Mouse (Mus musculus) heart, embryonic 12.5 days (tissue): ENCODE data around the gene Ctc1. TPM values are rescaled to one million over a fixed set of nuclear protein-coding genes. Genes with fewer than 3 reads are reported as not detected.

Source experiments
- ATAC-seq: fragments of 200-750 bp; cut with Nextera tagmentation; 2 replicates; pipeline ENCODE4 v1.8.0; 2017; ENCODE audit warnings: moderate TSS enrichment, moderate library complexity; ENCODE audit not compliant: insufficient number of reproducible peaks, low FRiP score
- H3K27ac ChIP-seq: fragments of 300-500 bp; sonication (generic); 2 replicates; pipeline ENCODE4 v1.5.1; 2016; ENCODE audit warnings: mild to moderate bottlenecking, moderate library complexity; ENCODE audit not compliant: poor library complexity, severe bottlenecking
- H3K27me3 ChIP-seq: fragments of 300-500 bp; sonication (generic); replicated peaks from 2 replicates; pipeline ENCODE4 v1.6.1; 2016; ENCODE audit warnings: mild to moderate bottlenecking, moderate library complexity
- H3K36me3 ChIP-seq: fragments of 300-500 bp; sonication (generic); 2 replicates; pipeline ENCODE4 v1.6.1; 2016; ENCODE audit warnings: mild to moderate bottlenecking, moderate library complexity
- H3K4me1 ChIP-seq: fragments of 300-500 bp; sonication (generic); replicated peaks from 2 replicates; pipeline ENCODE4 v1.6.1; 2016; ENCODE audit warnings: mild to moderate bottlenecking
- H3K4me2 ChIP-seq: fragments of 300-500 bp; sonication (generic); 2 replicates; pipeline ENCODE4 v1.6.1; 2016; ENCODE audit warnings: mild to moderate bottlenecking, moderate library complexity
- H3K4me3 ChIP-seq: fragments of 300-500 bp; sonication (generic); 2 replicates; pipeline ENCODE4 v1.5.1; 2016; ENCODE audit warnings: mild to moderate bottlenecking
- H3K9ac ChIP-seq: fragments of 300-500 bp; sonication (generic); 2 replicates; pipeline ENCODE4 v1.6.1; 2016; ENCODE audit warnings: mild to moderate bottlenecking, moderate library complexity
- H3K9me3 ChIP-seq: fragments of 300-500 bp; sonication (generic); replicated peaks from 2 replicates; pipeline ENCODE4 v1.6.1; 2016; ENCODE audit warnings: mild to moderate bottlenecking, moderate library complexity
- WGBS: fragments of 180-500 bp; shearing (Covaris S2); methylation state at CpG from one replicate; pipeline ENCODE4 v1.1.7; 2016; 5-methylcytosine and 5-hydroxymethylcytosine counted together
- polyA plus RNA-seq: library from polyadenylated mRNA; unstranded; fragments of >200 nt; fragmentation: Nextera tagmentation; extraction: Ambion mirVana; gene quantifications from 2 replicates; pipeline ENCODE4 v1.2.1, GENCODE M21; 2016

Ctc1 gene
- polyA plus RNA-seq, 1 experiment from 2014 or later = 60.8 TPM

DNA sequence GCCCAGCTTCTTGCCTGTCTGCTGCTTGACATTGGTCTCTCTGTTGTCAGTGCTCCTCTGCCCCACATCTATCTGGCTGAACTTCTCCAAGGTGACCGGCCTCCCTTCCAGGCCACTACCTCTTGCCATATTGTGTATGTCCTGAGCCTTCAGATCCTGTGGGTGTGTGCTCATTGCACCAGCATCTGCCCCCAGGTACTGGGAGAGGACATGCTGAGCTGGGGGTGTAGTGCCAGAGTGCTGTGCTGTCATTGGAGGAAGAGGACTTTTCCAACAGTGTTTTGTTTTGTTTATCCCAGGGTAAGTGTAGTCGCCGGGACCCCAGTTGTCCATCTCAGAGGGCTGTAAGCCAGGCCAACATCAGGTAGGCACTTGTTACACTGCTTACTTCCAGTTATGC lies 18.9 kb downstream of the Ctc1 start:
- Histone ChIP-seq H3K36me3 (peaks cover 67% of the 10 kb centered on the region), H3K4me2 (no peak overlapping the region), H3K4me3 (no peak overlapping the region), H3K9ac (no peak overlapping the region), H3K9me3 (no peaks in the 10 kb centered on the region), H3K27me3 (no peaks in the 10 kb centered on the region), H3K4me1 (peaks cover 27% of the 10 kb centered on the region), H3K27ac (no peak overlapping the region)
- no peak for ATAC-seq
- WGBS = 91% methylated on average over 3 of the region's 3 CpGs

DNA sequence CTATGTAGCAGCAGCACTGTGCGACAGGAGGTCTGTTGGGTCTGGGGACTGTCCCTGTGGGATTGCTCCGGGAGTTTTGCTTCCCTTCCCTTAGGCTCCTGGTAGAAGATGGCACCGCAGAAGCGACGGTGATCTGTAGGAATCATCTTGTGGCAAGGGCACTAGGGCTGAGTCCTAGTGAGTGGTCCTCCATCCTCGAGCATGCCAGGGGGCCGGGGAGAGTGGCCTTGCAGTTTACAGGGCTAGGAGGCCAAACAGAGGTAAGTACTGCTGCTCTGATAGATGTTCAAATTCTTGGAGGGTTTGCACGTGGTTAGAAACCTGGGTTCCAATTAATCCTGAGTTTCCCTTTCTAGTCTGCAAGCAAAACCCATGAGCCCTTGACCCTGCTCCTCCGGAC lies 19.7 kb downstream of the Ctc1 start:
- Histone ChIP-seq H3K4me2 (peak overlapping the region; percentile 68; the same call in 1 of the 2 replicates), H3K4me1 (peaks cover 27% of the 10 kb centered on the region), H3K9ac (no peak overlapping the region), H3K27me3 (no peaks in the 10 kb centered on the region), H3K36me3 (peaks cover 58% of the 10 kb centered on the region), H3K27ac (no peak overlapping the region), H3K9me3 (no peaks in the 10 kb centered on the region), H3K4me3 (peak overlapping the region; percentile 10; the same call in 1 of the 2 replicates)
- no peak for ATAC-seq
- 84% methylated on average over 9 of the region's 9 CpGs for WGBS

GRCm38 (mm10) chr11:69035849-69036248 lies 20.1 kb downstream of the Ctc1 start:
- Histone ChIP-seq H3K4me2 (peak overlapping the region; percentile 68), H3K27me3 (no peaks in the 10 kb centered on the region), H3K4me1 (peaks cover 27% of the 10 kb centered on the region), H3K4me3 (peak overlapping the region; percentile 10; the same call in 1 of the 2 replicates), H3K36me3 (peaks cover 54% of the 10 kb centered on the region), H3K27ac (peak overlapping the region; percentile 30; the same call in 1 of the 2 replicates), H3K9me3 (no peaks in the 10 kb centered on the region), H3K9ac (no peak overlapping the region)
- ATAC-seq = 0 out of 2 replicates have a peak, but pooled peaks have one; percentile 15
- WGBS = 6% methylated on average over 8 of the region's 8 CpGs

DNA sequence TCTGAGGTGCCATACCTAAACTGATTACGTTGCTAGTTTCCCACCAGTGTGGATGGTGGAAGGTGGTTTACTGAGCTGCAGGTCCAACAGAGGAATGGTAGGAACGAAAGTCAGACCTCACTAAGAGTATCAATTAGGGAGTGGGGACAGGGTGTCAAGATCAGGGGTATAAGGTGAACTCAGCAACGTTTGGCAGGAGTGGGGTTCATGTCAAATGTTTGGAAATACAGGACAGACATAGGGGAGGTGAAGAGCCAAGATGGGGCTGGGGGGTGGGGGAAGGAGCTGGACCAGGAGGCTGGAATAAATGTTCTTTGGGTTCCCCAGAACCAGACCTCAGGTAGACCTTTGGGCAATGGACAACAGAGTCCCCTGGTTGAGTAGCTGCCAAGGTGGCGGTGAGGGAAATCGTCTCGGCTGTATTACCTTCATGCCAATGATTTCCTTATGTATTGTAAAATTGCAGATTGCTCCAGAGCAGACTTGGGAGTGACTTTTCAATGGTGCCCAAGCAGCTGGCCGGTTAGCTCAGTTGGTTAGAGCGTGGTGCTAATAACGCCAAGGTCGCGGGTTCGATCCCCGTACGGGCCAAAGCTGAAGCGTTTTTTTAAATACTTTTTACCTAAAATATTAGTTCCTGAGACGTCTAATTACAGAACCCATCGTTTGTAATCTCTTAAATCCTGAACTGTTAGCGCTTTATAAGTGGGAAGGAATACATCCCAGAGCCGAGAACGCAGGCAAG lies 20.9 kb downstream of the Ctc1 start:
- no peaks in the 10 kb centered on the region for H3K27me3 ChIP-seq
- WGBS = 10% methylated on average over 20 of the region's 20 CpGs
- H3K36me3 ChIP-seq = peaks cover 46% of the 10 kb centered on the region
- no peaks in the 10 kb centered on the region for H3K9me3 ChIP-seq
- peak overlapping the region; percentile 58 for H3K27ac ChIP-seq
- H3K4me1 ChIP-seq = peaks cover 27% of the 10 kb centered on the region
- H3K4me2 ChIP-seq = peak overlapping the region; percentile 68
- ATAC-seq = 0 out of 2 replicates have a peak, but pooled peaks have one; percentile 27
- peak overlapping the region; percentile 61 for H3K4me3 ChIP-seq
- H3K9ac ChIP-seq = peak overlapping the region; percentile 70

DNA sequence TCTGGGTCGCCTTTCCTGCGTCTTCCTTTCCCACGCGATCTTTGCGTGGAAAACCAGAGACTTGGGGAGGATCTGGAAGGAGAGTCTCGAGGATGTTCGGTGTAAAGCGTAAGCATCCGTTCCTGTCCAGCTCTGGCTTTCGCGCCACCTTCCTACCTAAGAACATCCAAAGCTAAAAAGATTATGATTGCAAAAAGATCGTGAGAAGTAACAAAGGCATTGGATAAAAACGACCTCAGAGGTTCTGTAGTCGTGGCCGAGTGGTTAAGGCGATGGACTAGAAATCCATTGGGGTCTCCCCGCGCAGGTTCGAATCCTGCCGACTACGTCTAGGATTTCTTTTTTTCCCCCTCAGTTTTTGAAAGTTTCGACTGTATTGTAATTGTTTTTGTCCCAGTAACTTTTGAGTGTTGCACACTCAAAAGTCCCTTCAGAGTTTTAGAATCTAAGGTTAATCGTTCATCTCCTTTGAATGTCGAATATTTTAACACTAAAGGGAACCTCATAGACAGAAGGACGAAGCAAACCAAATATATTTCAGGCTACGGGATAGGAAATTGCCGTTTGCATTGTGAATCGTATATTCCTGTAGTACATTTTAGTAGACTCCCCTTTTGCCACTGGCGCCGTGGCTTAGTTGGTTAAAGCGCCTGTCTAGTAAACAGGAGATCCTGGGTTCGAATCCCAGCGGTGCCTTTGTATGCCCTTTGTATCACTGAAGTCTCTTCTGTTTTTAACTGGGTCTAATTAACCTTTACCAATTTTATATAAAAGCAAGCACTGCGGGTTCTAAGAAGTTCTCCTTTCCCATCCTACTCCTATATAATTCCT lies 21.7 kb downstream of the Ctc1 start:
- ATAC-seq = peak; percentile 46

GRCm38 (mm10) chr11:69038173-69038572 lies 22.5 kb downstream of the Ctc1 start:
- Histone ChIP-seq H3K27me3 (no peaks in the 10 kb centered on the region), H3K4me2 (no peak overlapping the region), H3K9ac (no peak overlapping the region), H3K27ac (no peak overlapping the region), H3K4me3 (no peak overlapping the region), H3K9me3 (no peaks in the 10 kb centered on the region), H3K36me3 (peaks cover 32% of the 10 kb centered on the region), H3K4me1 (peaks cover 27% of the 10 kb centered on the region)
- 76% methylated on average over 5 of the region's 5 CpGs for WGBS
- ATAC-seq = no peak

More for the DNA sequence above, 21.7 kb downstream of the Ctc1 start:
- H3K4me2 ChIP-seq = peak overlapping the region; percentile 68
- H3K9me3 ChIP-seq = no peaks in the 10 kb centered on the region
- WGBS = 1% methylated on average over 34 of the region's 34 CpGs
- peak overlapping the region; percentile 61 for H3K4me3 ChIP-seq
- peaks cover 40% of the 10 kb centered on the region for H3K36me3 ChIP-seq
- H3K27me3 ChIP-seq = no peaks in the 10 kb centered on the region
- H3K4me1 ChIP-seq = peaks cover 27% of the 10 kb centered on the region
- H3K9ac ChIP-seq = peak overlapping the region; percentile 70
- peak overlapping the region; percentile 58; the same call in 1 of the 2 replicates for H3K27ac ChIP-seq

DNA sequence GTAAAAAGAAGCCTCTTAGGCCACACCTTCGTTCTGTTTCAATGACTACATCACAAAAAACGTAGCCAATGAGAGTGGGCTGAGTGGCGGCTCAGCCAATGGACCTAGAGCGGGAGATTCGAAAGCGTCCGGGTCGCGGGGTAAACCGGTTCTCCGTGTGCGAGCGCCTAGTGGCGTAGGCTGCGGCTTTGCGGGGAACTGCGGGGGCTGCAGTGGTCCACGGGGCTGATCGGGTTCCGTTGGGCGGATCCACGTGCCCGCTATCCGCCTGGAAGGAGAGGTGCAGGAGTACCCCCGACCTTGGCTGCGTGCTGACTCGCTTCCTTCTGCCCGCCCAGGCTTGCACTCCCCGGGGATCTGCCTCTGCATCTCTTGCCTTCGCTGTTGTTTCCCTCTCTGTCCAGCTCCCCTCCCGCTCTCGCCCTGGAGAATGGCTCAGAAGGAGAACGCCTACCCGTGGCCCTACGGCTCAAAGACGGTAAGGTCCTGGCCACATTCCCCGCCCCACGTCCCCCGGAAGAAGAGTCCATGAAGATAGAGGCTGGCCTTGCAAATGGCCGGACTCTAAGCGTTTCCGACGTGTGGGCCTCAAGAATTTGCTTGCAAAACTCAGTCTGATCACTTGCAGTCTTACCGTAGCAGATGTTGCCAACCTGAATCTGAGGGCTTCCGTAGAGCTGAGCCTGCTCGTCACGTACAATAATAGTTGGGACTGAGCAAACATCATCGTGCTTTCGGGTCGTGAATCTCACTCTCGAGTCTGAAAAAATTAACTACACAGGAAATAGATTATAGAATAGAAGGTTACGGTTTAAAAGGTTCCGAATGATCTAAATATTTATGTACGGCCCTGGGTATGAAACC lies 30.1 kb downstream of the Ctc1 start, which contains the start of gene Aurkb:
TSS of gene Aurkb (plus strand) at position 117 of the 864 bp plus-strand sequence.
- peak; percentile 81 for ATAC-seq
- H3K9ac ChIP-seq = peak within 1 kb of the TSS; percentile 77

DNA sequence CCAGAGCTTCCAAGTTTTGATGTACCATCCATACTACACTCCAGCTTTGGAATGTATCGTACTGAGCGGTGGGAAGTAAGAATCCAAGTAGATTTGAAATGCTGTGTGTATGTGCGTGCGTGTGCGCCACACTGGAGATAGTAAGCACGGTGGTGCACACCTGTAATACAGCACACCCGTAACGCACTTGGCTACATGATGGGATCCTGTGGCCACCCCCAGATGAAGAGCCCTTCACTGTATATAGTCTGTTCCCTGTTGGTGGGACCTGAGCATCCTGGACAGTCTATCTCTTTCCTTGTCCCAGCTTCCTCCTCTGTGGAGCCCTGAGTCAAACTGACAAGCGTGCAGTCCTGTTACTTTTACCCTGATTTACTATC lies 30.7 kb downstream of the Ctc1 start:
- Histone ChIP-seq H3K9me3 (no peaks in the 10 kb centered on the region), H3K27ac (peak overlapping the region; percentile 89), H3K4me2 (peak overlapping the region; percentile 81), H3K9ac (peak overlapping the region; percentile 77), H3K36me3 (peaks cover 34% of the 10 kb centered on the region), H3K4me3 (peak overlapping the region; percentile 85), H3K27me3 (no peaks in the 10 kb centered on the region), H3K4me1 (peaks cover 28% of the 10 kb centered on the region)
- ATAC-seq = no peak
- 9% methylated on average over 9 of the region's 9 CpGs for WGBS

More for the DNA sequence above, 30.1 kb downstream of the Ctc1 start, which contains the start of gene Aurkb:
- Histone ChIP-seq H3K36me3 (peaks cover 29% of the 10 kb centered on the region), H3K4me3 (peak within 1 kb of the TSS; percentile 85), H3K27ac (peak within 1 kb of the TSS; percentile 89), H3K4me1 (peaks cover 28% of the 10 kb centered on the region), H3K4me2 (peak within 1 kb of the TSS; percentile 81), H3K9me3 (no peaks in the 10 kb centered on the region), H3K27me3 (no peaks in the 10 kb centered on the region)
- WGBS = under 1% methylated on average over 54 of the region's 54 CpGs

- Histone ChIP-seq H3K4me2 (peak overlapping the region; percentile 81), H3K4me1 (peaks cover 28% of the 10 kb centered on the region), H3K27ac (no peak overlapping the region), H3K36me3 (peaks cover 39% of the 10 kb centered on the region), H3K9ac (0 out of 2 replicates have a peak overlapping the region, but pooled peaks have one; percentile 28), H3K4me3 (peak overlapping the region; percentile 85; the same call in 1 of the 2 replicates), H3K9me3 (no peaks in the 10 kb centered on the region), H3K27me3 (no peaks in the 10 kb centered on the region)
- ATAC-seq = no peak
- WGBS = 88% methylated on average over 12 of the region's 12 CpGs
Measured at GRCm38 (mm10) chr11:69047592-69047991, 31.9 kb downstream of the Ctc1 start.

DNA sequence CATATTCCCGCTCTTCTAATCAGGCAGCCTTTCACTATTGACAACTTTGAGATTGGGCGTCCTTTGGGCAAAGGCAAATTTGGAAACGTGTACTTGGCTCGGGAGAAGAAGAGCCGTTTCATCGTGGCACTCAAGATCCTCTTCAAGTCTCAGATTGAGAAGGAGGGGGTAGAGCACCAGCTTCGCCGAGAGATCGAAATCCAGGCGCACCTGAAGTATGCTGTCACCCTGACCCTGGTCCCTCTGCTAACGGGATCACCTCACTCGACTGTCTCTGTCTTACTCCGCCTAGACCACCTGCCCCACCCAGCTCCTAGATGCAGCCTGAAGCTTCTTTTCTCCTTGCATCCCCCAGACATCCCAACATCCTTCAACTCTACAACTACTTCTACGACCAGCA lies 32.4 kb downstream of the Ctc1 start:
- H3K9ac ChIP-seq = no peak overlapping the region
- H3K36me3 ChIP-seq = peaks cover 39% of the 10 kb centered on the region
- H3K4me3 ChIP-seq = no peak overlapping the region
- 88% methylated on average over 14 of the region's 14 CpGs for WGBS
- no peak overlapping the region for H3K27ac ChIP-seq
- H3K4me2 ChIP-seq = no peak overlapping the region
- no peaks in the 10 kb centered on the region for H3K27me3 ChIP-seq
- H3K4me1 ChIP-seq = peaks cover 28% of the 10 kb centered on the region
- no peak for ATAC-seq
- no peaks in the 10 kb centered on the region for H3K9me3 ChIP-seq
